Mouse (Mus musculus): Measurements from ENCODE around the gene Zfp747. TPM values are rescaled to one million over a fixed set of nuclear protein-coding genes. Genes with fewer than 3 reads are reported as not detected.
A peak's percentile ranks its signal among the peaks of the same experiment; 100 is the strongest.
"Not testable (repeated sequence)": the region's sequence is repeated elsewhere in the genome, so short reads cannot be mapped to it uniquely, and the experiment has no call there.

The Zfp747 gene
- polyA plus RNA-seq, 1 experiment from 2014 or later = 7.0 TPM

DNA sequence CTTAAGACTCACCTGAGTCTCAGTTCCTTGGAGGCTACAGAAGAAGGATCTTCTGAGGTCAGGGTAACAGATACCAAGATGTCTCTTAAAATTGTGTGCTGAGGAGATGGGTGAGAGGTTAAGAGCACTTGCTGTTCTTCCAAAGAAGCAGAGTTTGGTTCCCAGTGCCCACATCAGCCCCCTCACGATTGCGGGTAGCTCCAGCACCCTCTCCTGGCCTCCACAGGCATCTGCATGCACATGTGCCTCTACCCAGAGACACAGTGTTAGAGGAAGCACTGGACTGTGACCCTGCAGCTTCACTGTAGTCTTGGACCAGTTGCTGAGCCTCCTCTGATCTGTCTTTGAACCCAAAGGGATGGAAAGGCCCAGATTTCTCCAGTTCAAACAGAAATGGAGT, 27.1 kb upstream of the Zfp747 start:
- WGBS = 55% methylated on average over 2 of the region's 2 CpGs
- Histone ChIP-seq H3K9me3 (ENCODE audit: control insufficient read depth, low read length) (no peaks in the 10 kb centered on the region), H3K9ac (replicated peaks; ENCODE audit: low read length) (no peak overlapping the region), H3K36me3 (ENCODE audit: control insufficient read depth, insufficient read depth, low read length) (no peaks in the 10 kb centered on the region), H3K4me3 (replicated peaks; ENCODE audit: low read depth, low read length) (no peak overlapping the region), H3K4me1 (ENCODE audit: control insufficient read depth, insufficient read depth, low read length) (no peaks in the 10 kb centered on the region), H3K4me2 (ENCODE audit: low read length) (no peak overlapping the region), H3K27ac (replicated peaks; ENCODE audit: low read depth, low read length) (no peak overlapping the region), H3K27me3 (ENCODE audit: control insufficient read depth, insufficient read depth, low read length) (no peaks in the 10 kb centered on the region)
- ATAC-seq (ENCODE audit: low FRiP score, low TSS enrichment) (no peak), DNase-seq (no peak)

DNA sequence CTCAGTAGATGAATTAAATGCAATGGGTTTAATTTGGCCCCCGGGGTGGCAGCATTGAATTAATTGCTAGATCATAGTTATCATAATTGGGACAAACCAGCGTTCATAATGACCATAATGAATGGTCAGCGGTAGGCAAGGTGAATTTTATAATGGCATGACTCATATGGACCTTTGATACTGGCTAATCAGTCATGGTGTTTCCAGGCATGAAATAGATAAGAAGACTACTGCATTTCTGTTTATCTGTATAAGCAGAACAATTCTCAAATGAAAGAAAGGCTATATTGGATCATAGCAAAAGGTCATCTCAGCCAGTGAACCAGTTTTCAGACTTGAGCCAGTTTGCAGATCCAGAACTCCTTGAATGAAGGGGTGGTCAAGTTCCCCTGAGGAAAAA, 24.5 kb upstream of the Zfp747 start:
- no peaks in the 10 kb centered on the region for H3K27me3 ChIP-seq (ENCODE audit: control insufficient read depth, insufficient read depth, low read length)
- no peak overlapping the region for H3K27ac ChIP-seq (replicated peaks; ENCODE audit: low read depth, low read length)
- no peak overlapping the region for H3K4me2 ChIP-seq (ENCODE audit: low read length)
- ATAC-seq (ENCODE audit: low FRiP score, low TSS enrichment) = no peak
- H3K9me3 ChIP-seq (ENCODE audit: control insufficient read depth, low read length) = no peaks in the 10 kb centered on the region
- no peaks in the 10 kb centered on the region for H3K36me3 ChIP-seq (ENCODE audit: control insufficient read depth, insufficient read depth, low read length)
- no peak overlapping the region for H3K4me3 ChIP-seq (replicated peaks; ENCODE audit: low read depth, low read length)
- no peaks in the 10 kb centered on the region for H3K4me1 ChIP-seq (ENCODE audit: control insufficient read depth, insufficient read depth, low read length)
- DNase-seq = no peak
- no peak overlapping the region for H3K9ac ChIP-seq (replicated peaks; ENCODE audit: low read length)
- 68% methylated on average over 3 of the region's 3 CpGs for WGBS

DNA sequence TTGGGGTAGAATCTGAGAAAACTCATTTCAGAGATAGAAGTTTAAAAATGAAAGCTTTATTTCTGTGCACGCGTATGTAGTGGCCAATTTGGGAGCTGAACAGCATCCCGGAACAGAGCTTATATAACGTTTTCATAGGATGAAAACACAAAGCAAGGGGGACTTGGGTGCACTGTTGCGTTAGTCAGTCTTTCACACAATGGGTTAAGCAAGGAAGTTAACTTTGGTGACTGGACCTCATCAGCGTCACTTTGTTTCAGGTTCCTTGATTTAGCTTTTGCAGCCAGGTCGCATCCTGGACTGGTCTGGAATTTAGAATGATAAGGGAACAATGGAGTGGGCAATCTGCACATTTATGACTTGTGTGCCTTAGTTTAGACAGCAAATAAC, 18.1 kb upstream of the Zfp747 start:
- Histone ChIP-seq H3K4me1 (ENCODE audit: control insufficient read depth, insufficient read depth, low read length) (peaks cover 14% of the 10 kb centered on the region), H3K27me3 (ENCODE audit: control insufficient read depth, insufficient read depth, low read length) (no peaks in the 10 kb centered on the region), H3K36me3 (ENCODE audit: control insufficient read depth, insufficient read depth, low read length) (peaks cover 6% of the 10 kb centered on the region; the same call in 1 of the 2 replicates), H3K4me3 (replicated peaks; ENCODE audit: low read depth, low read length) (peak overlapping the region; percentile 69), H3K9me3 (ENCODE audit: control insufficient read depth, low read length) (no peaks in the 10 kb centered on the region), H3K4me2 (ENCODE audit: low read length) (peak overlapping the region; percentile 71), H3K27ac (replicated peaks; ENCODE audit: low read depth, low read length) (peak overlapping the region; percentile 88), H3K9ac (replicated peaks; ENCODE audit: low read length) (peak overlapping the region; percentile 53; the same call in 1 of the 2 replicates)
- DNase-seq = no peak
- ATAC-seq (ENCODE audit: low FRiP score, low TSS enrichment) = no peak
- WGBS = 28% methylated on average over 7 of the region's 7 CpGs

GRCm38 (mm10) chr7:127393157-127393943, 17.5 kb upstream of the Zfp747 start, which contains the start of gene E430018J23Rik:
Gene E430018J23Rik (minus strand): TSS chr7:127393629.
- DNase-seq (peak; percentile 99), ATAC-seq (ENCODE audit: low FRiP score, low TSS enrichment) (peak; percentile 90)
- Histone ChIP-seq H3K36me3 (ENCODE audit: control insufficient read depth, insufficient read depth, low read length) (peaks cover 6% of the 10 kb centered on the region; the same call in 1 of the 2 replicates), H3K4me1 (ENCODE audit: control insufficient read depth, insufficient read depth, low read length) (peaks cover 14% of the 10 kb centered on the region), H3K27ac (replicated peaks; ENCODE audit: low read depth, low read length) (peak within 1 kb of the TSS; percentile 88), H3K27me3 (ENCODE audit: control insufficient read depth, insufficient read depth, low read length) (no peaks in the 10 kb centered on the region), H3K9ac (replicated peaks; ENCODE audit: low read length) (peak within 1 kb of the TSS; percentile 79), H3K4me2 (ENCODE audit: low read length) (peak within 1 kb of the TSS; percentile 71), H3K9me3 (ENCODE audit: control insufficient read depth, low read length) (no peaks in the 10 kb centered on the region), H3K4me3 (replicated peaks; ENCODE audit: low read depth, low read length) (peak within 1 kb of the TSS; percentile 69)
- WGBS = under 1% methylated on average over 45 of the region's 45 CpGs

GRCm38 (mm10) chr7:127392251-127392824, 16.5 kb upstream of the Zfp747 start:
- WGBS = 87% methylated on average over 8 of the region's 8 CpGs
- H3K4me3 ChIP-seq (replicated peaks; ENCODE audit: low read depth, low read length) = peak overlapping the region; percentile 69
- peak overlapping the region; percentile 79 for H3K9ac ChIP-seq (replicated peaks; ENCODE audit: low read length)
- peak overlapping the region; percentile 71 for H3K4me2 ChIP-seq (ENCODE audit: low read length)
- DNase-seq (no peak), ATAC-seq (ENCODE audit: low FRiP score, low TSS enrichment) (no peak)
- H3K9me3 ChIP-seq (ENCODE audit: control insufficient read depth, low read length) = no peaks in the 10 kb centered on the region
- no peaks in the 10 kb centered on the region for H3K27me3 ChIP-seq (ENCODE audit: control insufficient read depth, insufficient read depth, low read length)
- H3K4me1 ChIP-seq (ENCODE audit: control insufficient read depth, insufficient read depth, low read length) = peaks cover 14% of the 10 kb centered on the region
- peaks cover 6% of the 10 kb centered on the region; the same call in 1 of the 2 replicates for H3K36me3 ChIP-seq (ENCODE audit: control insufficient read depth, insufficient read depth, low read length)
- no peak overlapping the region for H3K27ac ChIP-seq (replicated peaks; ENCODE audit: low read depth, low read length)

DNA sequence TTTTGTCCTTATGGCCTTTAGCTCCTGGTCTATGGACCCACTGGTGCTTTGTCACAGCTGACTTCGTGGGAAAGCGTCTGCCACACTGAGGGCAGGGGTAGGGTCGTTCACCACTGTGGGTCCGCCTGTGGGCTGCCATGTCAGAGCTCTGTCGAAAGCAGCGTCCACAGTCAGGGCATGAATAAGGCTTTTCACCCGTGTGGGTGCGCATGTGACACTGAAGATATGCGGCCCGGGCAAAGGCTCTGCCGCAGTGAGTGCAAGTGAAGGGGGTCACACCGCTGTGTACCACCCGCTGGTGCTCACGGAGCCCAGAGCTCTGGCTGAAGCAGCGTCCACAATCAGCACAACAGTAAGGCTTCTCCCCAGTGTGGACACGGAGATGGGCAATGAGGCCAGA, 15.7 kb upstream of the Zfp747 start:
- DNase-seq (no peak), ATAC-seq (ENCODE audit: low FRiP score, low TSS enrichment) (no peak)
- Histone ChIP-seq H3K4me3 (replicated peaks; ENCODE audit: low read depth, low read length) (no peak overlapping the region), H3K4me1 (ENCODE audit: control insufficient read depth, insufficient read depth, low read length) (peaks cover 14% of the 10 kb centered on the region), H3K27ac (replicated peaks; ENCODE audit: low read depth, low read length) (no peak overlapping the region), H3K27me3 (ENCODE audit: control insufficient read depth, insufficient read depth, low read length) (no peaks in the 10 kb centered on the region), H3K36me3 (ENCODE audit: control insufficient read depth, insufficient read depth, low read length) (peaks cover 6% of the 10 kb centered on the region; the same call in 1 of the 2 replicates), H3K4me2 (ENCODE audit: low read length) (no peak overlapping the region), H3K9ac (replicated peaks; ENCODE audit: low read length) (no peak overlapping the region), H3K9me3 (ENCODE audit: control insufficient read depth, low read length) (no peaks in the 10 kb centered on the region)
- WGBS = 95% methylated on average over 16 of the region's 16 CpGs

- DNase-seq (no peak), ATAC-seq (ENCODE audit: low FRiP score, low TSS enrichment) (no peak)
- Histone ChIP-seq H3K27me3 (ENCODE audit: control insufficient read depth, insufficient read depth, low read length) (no peaks in the 10 kb centered on the region), H3K9me3 (ENCODE audit: control insufficient read depth, low read length) (no peaks in the 10 kb centered on the region), H3K36me3 (ENCODE audit: control insufficient read depth, insufficient read depth, low read length) (peaks cover 6% of the 10 kb centered on the region; the same call in 1 of the 2 replicates), H3K4me3 (replicated peaks; ENCODE audit: low read depth, low read length) (no peak overlapping the region), H3K4me1 (ENCODE audit: control insufficient read depth, insufficient read depth, low read length) (peaks cover 19% of the 10 kb centered on the region), H3K27ac (replicated peaks; ENCODE audit: low read depth, low read length) (no peak overlapping the region), H3K9ac (replicated peaks; ENCODE audit: low read length) (no peak overlapping the region), H3K4me2 (ENCODE audit: low read length) (no peak overlapping the region)
- WGBS = 77% methylated on average over 7 of the region's 7 CpGs
Measured at GRCm38 (mm10) chr7:127390306-127390705, 14.5 kb upstream of the Zfp747 start.

DNA sequence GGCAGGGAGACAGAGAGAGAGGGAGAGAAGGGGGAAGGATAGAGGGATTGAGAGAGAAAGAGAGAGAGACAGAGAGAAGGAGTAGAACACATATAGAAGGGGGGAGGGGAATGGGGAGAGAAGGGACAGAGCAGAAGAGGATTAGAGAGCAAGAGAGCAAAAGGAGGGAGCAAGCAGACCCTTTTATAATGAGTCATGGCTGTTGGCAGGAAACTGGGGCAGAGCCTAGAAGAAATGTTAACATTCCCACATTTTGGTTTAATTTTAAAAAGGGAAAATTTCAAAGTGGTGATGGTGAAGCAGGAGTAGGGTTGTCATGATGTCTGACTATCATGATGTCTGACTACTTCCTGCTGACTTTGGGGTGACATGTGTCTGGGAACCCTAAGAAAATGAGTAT, 12.4 kb upstream of the Zfp747 start:
- not testable (repeated sequence) for H3K9me3 ChIP-seq (ENCODE audit: control insufficient read depth, low read length)

More for the DNA sequence above, 12.4 kb upstream of the Zfp747 start:
- not testable (repeated sequence) for H3K4me2 ChIP-seq (ENCODE audit: low read length); H3K36me3 ChIP-seq (ENCODE audit: control insufficient read depth, insufficient read depth, low read length); H3K27ac ChIP-seq (replicated peaks; ENCODE audit: low read depth, low read length); H3K27me3 ChIP-seq (ENCODE audit: control insufficient read depth, insufficient read depth, low read length); DNase-seq; ATAC-seq (ENCODE audit: low FRiP score, low TSS enrichment); H3K9ac ChIP-seq (replicated peaks; ENCODE audit: low read length); H3K4me3 ChIP-seq (replicated peaks; ENCODE audit: low read depth, low read length)
- peaks cover 13% of the 10 kb centered on the region for H3K4me1 ChIP-seq (ENCODE audit: control insufficient read depth, insufficient read depth, low read length)
